Mouse (Mus musculus): ENCODE measurements around the gene Apbb1ip. TPM values are rescaled to one million over a fixed set of nuclear protein-coding genes. Genes with fewer than 3 reads are reported as not detected.

Gene Apbb1ip
- polyA plus RNA-seq, 1 experiment from 2014 or later: 1.4 TPM

GRCm38 (mm10) chr2:22903947-22904346 lies 130.1 kb downstream of the Apbb1ip start:
- ATAC-seq (ENCODE audit: insufficient number of reproducible peaks, insufficient read depth, low FRiP score, low TSS enrichment): no peak
- 94% methylated on average over 3 of the region's 3 CpGs for WGBS

GRCm38 (mm10) chr2:22914421-22914820 lies 140.5 kb downstream of the Apbb1ip start:
- H3K4me3 ChIP-seq: no peak overlapping the region
- no peaks in the 10 kb centered on the region for H3K9me3 ChIP-seq
- no peaks in the 10 kb centered on the region for H3K4me1 ChIP-seq
- peaks cover 20% of the 10 kb centered on the region for H3K36me3 ChIP-seq
- no peaks in the 10 kb centered on the region for H3K27me3 ChIP-seq
- no peak overlapping the region for H3K4me2 ChIP-seq (replicated peaks)
- no peak overlapping the region for H3K27ac ChIP-seq
- no peak for ATAC-seq (ENCODE audit: insufficient number of reproducible peaks, insufficient read depth, low FRiP score, low TSS enrichment)
- 90% methylated on average over 3 of the region's 3 CpGs for WGBS
- no peak overlapping the region for H3K9ac ChIP-seq

More at GRCm38 (mm10) chr2:22903947-22904346, 130.1 kb downstream of the Apbb1ip start:
- Histone ChIP-seq H3K36me3 (peaks cover 20% of the 10 kb centered on the region), H3K4me2 (replicated peaks) (no peak overlapping the region), H3K4me3 (no peak overlapping the region), H3K9me3 (no peaks in the 10 kb centered on the region), H3K4me1 (no peaks in the 10 kb centered on the region), H3K27me3 (no peaks in the 10 kb centered on the region), H3K27ac (no peak overlapping the region), H3K9ac (no peak overlapping the region)

- WGBS: 83% methylated on average over 2 of the region's 2 CpGs
- H3K27ac ChIP-seq: no peak overlapping the region
- ATAC-seq (ENCODE audit: insufficient number of reproducible peaks, insufficient read depth, low FRiP score, low TSS enrichment): no peak
- no peak overlapping the region for H3K9ac ChIP-seq
- peaks cover 17% of the 10 kb centered on the region for H3K36me3 ChIP-seq
- H3K4me2 ChIP-seq (replicated peaks): no peak overlapping the region
- no peaks in the 10 kb centered on the region for H3K27me3 ChIP-seq
- no peaks in the 10 kb centered on the region for H3K9me3 ChIP-seq
- H3K4me1 ChIP-seq: no peaks in the 10 kb centered on the region
- H3K4me3 ChIP-seq: no peak overlapping the region
Observed at GRCm38 (mm10) chr2:22918651-22919050, 144.8 kb downstream of the Apbb1ip start.

Other genes with a start within 250 kb of the Apbb1ip start
- gene Gad2, start 151.9 kb upstream of the Apbb1ip start, polyA plus RNA-seq (2016; fragmentation: Nextera tagmentation; extraction: Ambion mirVana): 2.4 and 2.6 TPM in 2 replicates
- gene Pdss1, start 121.4 kb downstream of the Apbb1ip start, polyA plus RNA-seq (2016; fragmentation: Nextera tagmentation; extraction: Ambion mirVana): 17.8 and 19.9 TPM in 2 replicates